Mouse (Mus musculus) neutrophil, adult 5-6 weeks (primary cell): ENCODE results near the gene Olfr959. TPM values are rescaled to one million over a fixed set of nuclear protein-coding genes. Genes with fewer than 3 reads are reported as not detected.

ENCODE experiments used
- ATAC-seq: fragments of 151-379, 151-347 bp; 2 replicates; pipeline ENCODE4 v1.8.0; 2017; ENCODE audit warnings: mild to moderate bottlenecking, moderate TSS enrichment; ENCODE audit not compliant: insufficient number of reproducible peaks, poor library complexity, low FRiP score, severe bottlenecking; ENCODE audit errors: extremely low read depth
- total RNA-seq: library from RNA; stranded (forward); fragments of 200-1000 nt; gene quantifications from 2 replicates; pipeline ENCODE4 v1.2.3, GENCODE M21; 2017

Gene Olfr959
- total RNA-seq: 0.12 TPM in 1 of 2 replicates, not detected in the other

DNA sequence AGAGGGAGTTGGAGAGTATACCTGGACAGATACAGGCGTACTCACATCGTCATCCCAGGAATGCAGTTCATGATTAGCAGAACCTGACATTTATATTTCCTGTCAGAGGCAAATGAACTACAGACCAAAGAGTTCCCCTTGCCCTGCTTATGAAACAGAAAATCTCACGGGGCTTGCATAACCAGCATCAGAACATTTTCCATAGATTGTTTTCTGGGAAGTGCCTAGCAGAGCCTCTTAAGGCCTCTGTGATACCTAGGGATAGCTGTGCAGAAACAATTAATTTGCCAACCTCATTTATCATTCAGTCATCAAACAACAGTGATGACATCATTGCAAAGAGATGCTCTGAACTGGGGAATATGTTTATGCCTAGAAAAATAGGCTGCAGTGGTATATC is at the start of gene Olfr959:
Olfr959 (minus strand) TSS at position 101 of the 400 bp plus-strand sequence.
- ATAC-seq: no peak

DNA sequence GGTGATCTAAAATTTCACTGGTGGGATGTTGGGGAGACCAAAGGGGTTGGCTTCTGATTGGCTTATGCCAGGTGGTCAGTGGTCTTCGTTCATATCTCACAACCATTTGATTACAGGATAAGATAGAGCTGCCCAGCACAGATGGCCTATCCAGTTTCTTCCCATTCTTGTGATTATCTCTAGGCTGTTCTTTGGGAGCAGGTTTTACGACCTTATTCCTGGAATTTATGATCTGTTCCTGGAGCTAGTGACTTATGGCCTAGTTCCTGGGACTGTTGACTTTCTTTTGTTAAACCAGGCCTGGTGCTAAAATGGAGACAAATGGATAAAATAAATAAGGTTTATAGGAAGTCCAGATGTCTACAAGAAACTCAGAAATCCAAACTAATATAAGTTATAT is 49.3 kb upstream of the Olfr959 start:
- ATAC-seq: no peak

DNA sequence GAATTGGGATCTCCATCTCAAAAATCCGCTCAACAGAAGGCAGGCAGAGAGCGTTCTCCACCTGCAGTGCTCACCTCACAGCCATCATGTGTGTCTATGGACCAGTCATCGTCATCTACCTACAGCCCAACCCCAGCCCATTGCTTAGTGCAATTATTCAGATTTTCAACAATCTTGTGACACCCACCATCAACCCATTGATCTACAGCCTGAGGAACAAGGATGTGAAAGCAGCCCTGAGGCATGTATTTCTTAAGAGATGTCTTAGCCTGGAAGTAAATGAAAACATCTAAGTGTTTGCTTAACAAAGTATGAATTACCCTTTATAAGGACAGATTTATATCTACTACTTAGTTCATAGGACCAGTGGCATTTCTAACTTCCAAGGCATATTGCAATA is 48.4 kb upstream of the Olfr959 start:
- no peak for ATAC-seq

DNA sequence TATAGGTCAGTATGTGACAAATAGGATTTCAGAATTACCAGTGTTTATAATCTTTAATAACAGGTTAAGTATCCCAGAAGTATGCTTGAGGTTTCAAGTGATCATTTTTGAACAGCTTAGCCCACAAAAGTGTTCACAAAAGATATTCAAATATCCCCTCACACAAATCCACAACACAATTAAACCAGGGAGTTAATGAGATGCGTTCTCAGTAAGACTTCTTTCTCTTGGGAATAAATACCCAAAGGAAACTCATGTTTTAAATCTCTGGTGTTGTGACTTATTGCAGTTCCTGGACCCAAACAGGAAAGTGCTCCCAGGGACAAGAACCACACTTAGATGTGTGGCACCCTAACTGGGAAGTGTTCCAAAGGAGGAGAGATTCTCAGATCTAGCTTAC is 45.7 kb upstream of the Olfr959 start, which contains the start of gene Olfr960:
Olfr960 (plus strand) TSS at position 301 of the 400 bp plus-strand sequence.
- ATAC-seq: no peak

DNA sequence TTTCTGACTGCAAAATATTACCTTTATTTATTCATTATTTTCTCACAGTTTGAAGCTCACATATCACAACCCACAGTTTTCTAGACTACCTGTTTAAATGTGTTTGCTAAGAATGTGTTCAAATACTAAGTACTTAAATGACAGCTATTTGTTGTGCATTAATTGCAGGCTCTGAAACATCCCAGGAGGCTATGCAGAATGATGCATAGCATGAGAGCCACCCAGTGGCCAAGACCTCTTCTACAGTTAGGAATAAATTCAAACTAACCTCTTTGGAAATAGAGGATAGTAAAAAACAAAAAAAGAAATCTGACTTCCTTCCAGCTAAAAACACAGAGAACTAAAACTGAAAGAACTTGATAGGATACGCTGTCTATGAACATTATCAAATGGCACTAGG is 36.6 kb upstream of the Olfr959 start:
- no peak for ATAC-seq

DNA sequence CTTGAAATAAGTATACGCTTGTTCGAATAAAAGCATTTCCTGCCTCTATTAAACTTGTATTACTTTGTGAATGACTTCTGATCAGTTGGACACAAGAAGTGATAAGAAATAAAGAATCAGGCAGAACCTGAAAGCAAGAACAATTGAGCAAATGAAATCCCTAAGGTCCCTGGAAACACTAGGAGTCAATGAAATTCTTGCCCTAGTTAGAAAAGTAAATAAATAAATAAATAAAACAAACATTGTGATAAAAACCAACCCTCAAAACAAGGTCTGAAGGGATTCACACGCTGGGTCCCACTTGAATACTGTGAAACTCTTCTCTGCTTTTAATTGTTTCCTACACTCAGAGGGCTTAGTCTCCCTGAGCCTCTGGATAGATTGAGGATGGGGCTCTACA is 35.0 kb upstream of the Olfr959 start, which contains the start of gene Olfr148:
Olfr148 (plus strand) TSS at position 301 of the 400 bp plus-strand sequence.
- no peak for ATAC-seq

DNA sequence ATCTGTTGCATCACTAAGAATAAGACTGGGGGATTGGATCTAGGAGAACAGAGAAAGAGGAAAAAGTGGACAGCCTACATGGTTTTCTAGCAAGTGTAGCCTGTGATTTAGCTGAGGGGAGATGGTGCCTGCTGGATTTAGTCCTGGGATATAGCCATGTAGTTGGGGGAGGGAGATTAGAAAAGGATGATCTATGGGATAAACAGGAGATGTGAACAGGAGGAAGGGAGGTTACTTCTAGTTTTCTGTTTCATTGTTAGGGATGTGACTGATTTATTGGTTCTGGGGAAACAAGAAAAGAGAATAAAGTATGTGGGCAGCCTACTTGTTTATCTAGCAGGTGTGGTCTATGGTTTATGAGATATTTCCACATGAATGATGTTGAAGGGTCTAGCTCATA is 33.1 kb upstream of the Olfr959 start:
- no peak for ATAC-seq

GRCm38 (mm10) chr9:39603999-39604453 is 28.7 kb upstream of the Olfr959 start, which contains the start of gene AW551984:
AW551984 (minus strand) TSS chr9:39604403.
- ATAC-seq: no peak

DNA sequence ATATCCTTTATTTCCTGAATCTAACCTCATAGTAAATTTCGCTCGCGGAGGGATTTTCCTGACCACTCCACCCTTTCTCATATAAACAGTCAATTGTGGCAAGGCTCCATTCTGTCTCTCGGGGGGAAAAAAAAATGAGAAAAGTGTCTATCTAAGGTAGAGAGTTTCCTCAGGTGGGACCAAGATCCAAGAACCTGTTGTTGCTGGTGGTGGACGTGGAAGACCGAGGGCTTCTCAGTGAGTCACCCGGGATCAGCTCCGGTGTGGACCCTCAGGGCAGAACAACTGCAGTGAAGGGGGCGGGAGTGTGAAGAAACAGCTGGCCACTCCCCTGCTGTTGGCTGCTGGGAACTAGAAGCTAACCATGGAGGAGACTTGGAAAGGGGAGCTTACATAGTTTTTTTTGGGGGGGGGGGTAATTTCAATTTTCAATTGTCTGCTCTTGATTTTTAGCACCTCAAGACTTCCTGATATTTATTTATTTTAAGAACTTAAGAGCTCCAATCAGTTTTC is 28.0 kb upstream of the Olfr959 start:
- ATAC-seq: no peak

DNA sequence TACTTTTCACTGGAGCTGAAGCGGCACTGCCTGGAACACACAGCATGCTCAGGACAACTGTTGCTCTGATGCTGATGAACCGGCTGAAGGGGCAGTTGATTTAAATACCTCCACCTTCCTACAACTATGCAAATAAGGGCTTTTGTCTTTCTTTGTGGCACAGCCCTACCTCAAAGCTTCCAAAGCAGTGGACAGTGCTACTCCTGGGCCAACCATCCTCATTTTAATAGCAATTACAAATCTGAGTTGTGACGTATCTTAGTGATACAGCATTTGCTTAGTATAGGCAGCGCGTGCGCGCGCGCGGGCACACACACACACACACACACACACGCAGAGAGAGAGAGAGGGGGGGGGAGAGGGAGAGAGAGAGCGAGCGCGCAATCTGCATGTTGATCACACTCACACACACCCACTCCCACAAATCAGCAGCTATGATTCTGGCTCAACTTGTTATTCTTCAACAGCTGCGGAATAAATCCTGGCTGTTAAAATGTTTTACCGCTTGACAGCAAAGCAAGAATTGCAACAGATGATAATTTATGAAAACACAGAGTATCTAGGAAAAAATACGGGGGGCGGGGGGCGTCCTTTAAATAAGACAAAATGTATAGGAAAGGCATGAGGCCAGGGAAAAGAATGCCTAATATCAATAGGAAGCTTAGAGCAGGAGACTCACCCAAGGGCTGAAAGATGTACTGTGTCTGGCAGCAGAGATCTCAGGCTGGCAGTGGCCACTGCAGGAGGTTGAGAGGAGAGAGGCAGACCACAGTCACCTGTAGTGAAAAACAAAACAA is 27.4 kb upstream of the Olfr959 start:
- ATAC-seq: no peak

GRCm38 (mm10) chr9:39577050-39577449 is 1.7 kb upstream of the Olfr959 start:
- no peak for ATAC-seq

GRCm38 (mm10) chr9:39558349-39558647 is 17.1 kb downstream of the Olfr959 start:
- ATAC-seq: no peak

GRCm38 (mm10) chr9:39557529-39558348 is 17.6 kb downstream of the Olfr959 start:
- no peak for ATAC-seq

- no peak for ATAC-seq
Observed at GRCm38 (mm10) chr9:39553946-39554345, 21.4 kb downstream of the Olfr959 start, which contains the start of gene Olfr958. Olfr958 (minus strand) TSS chr9:39554054.

DNA sequence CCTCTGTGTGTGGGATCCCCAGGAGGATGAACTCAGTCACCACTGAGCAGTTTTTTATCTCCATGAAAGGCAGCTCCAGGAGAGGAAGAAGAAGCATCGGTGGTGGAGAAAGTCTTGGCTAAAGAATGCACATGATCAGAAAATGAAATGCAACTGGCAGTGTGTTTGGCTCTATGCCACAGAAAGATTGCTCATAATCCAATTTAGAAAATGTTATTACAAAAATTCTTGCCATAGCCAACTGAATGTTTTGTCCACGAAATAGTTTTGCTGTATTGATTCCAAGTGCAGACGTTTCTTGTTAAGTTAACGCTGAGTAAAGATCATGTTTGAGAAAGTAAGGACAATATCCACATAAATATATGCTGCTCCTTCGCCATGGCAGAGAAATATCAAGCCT is 24.6 kb downstream of the Olfr959 start:
- ATAC-seq: no peak

DNA sequence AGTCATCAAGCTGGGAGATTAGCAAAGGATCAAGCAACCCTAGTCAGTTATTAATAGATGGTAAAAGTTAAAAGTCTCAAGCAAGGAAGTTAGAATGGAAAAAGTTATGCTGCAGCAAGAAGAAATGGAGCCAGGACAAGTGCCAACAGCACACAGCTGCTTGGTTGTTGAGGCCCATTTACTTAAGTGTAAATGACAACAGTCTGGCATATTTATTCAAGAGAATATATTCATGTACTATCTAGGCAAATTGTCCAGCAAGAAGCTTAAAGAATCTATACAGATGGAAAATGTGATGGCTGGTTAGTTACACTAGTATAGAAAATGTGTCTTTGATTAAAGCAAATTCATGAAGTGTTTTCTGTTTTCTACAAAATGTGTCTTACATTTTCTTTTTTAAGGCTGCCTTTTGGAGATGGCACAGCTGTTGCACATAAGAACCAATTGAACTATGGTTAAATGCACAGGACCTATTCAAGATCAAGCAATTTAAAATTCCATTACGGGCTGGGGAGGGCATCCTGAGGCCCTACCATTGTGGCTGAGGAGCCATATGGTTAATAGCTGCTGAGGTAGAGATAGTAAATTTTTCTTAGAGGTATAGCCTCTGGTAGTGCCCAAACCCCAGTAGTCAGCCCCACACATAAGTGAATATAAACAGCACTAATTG is 51.6 kb downstream of the Olfr959 start:
- no peak for ATAC-seq
